Mouse (Mus musculus) cortical plate, adult 2 months (tissue): ENCODE results near the gene P3h1. TPM values are rescaled to one million over a fixed set of nuclear protein-coding genes. Genes with fewer than 3 reads are reported as not detected.

Experiments used
- H3K27ac ChIP-seq: fragments of 200-500 bp; 2 replicates; pipeline ENCODE4 v1.5.1; 2012; ENCODE audit warnings: low read length, control low read depth, inconsistent platforms; ENCODE audit not compliant: insufficient read depth
- H3K4me1 ChIP-seq: fragments of 200-500 bp; 2 replicates; pipeline ENCODE4 v1.6.1; 2011; ENCODE audit warnings: low read length; ENCODE audit not compliant: control insufficient read depth, insufficient read depth
- H3K4me3 ChIP-seq: fragments of 200-500 bp; 2 replicates; pipeline ENCODE4 v1.5.1; 2011; ENCODE audit warnings: mild to moderate bottlenecking, low read length, control low read depth; ENCODE audit not compliant: insufficient read depth
- CTCF ChIP-seq: fragments of 200-500 bp; IDR thresholded peaks from 2 replicates; pipeline ENCODE4 v1.5.1; 2011; ENCODE audit warnings: mild to moderate bottlenecking, control low read depth, low read length; ENCODE audit not compliant: insufficient read depth; ENCODE audit errors: extremely low read depth
- POLR2A ChIP-seq: fragments of 200-500 bp; IDR thresholded peaks from 2 replicates; pipeline ENCODE4 v1.6.1; 2011; ENCODE audit warnings: mild to moderate bottlenecking, low read length, control low read depth; ENCODE audit not compliant: insufficient read depth; ENCODE audit errors: extremely low read depth
- polyA plus RNA-seq: library from polyadenylated mRNA; depleted of rRNA; stranded (reverse); fragments of >200 nt; gene quantifications from 2 replicates; pipeline ENCODE4 v1.2.3, GENCODE M21; 2012; rRNA removed

The P3h1 gene
- polyA plus RNA-seq, result 10.6 and 10.8 TPM in 2 replicates

- peak within 1 kb of the TSS; percentile 84 for H3K4me3 ChIP-seq
- H3K27ac ChIP-seq, result no peak within 1 kb of the TSS
- H3K4me1 ChIP-seq, result no peaks in the 10 kb centered on the region
- TF ChIP-seq CTCF, result no peak
- TF ChIP-seq POLR2A, result peak; percentile 74; the same call in 1 of the 2 replicates
Measured at GRCm38 (mm10) chr4:119232410-119233255, at the start of gene P3h1, which contains the start of gene AU022252. Gene P3h1 (plus strand): TSS chr4:119232915. Gene AU022252 (minus strand): TSS chr4:119232712.

- no peak for TF ChIP-seq POLR2A
- TF ChIP-seq CTCF, result no peak
- H3K27ac ChIP-seq, result no peak overlapping the region
- H3K4me1 ChIP-seq, result no peaks in the 10 kb centered on the region; the same call in 1 of the 2 replicates
- no peak overlapping the region for H3K4me3 ChIP-seq
Measured at GRCm38 (mm10) chr4:119183525-119183924, 49.2 kb upstream of the P3h1 start.

- Histone ChIP-seq H3K27ac (no peak overlapping the region), H3K4me1 (no peaks in the 10 kb centered on the region; the same call in 1 of the 2 replicates), H3K4me3 (no peak overlapping the region)
- TF ChIP-seq CTCF, result no peak
- TF ChIP-seq POLR2A, result no peak
Measured at GRCm38 (mm10) chr4:119185771-119186170, 46.9 kb upstream of the P3h1 start.

- TF ChIP-seq CTCF (peak; percentile 46), POLR2A (no peak)
Measured at GRCm38 (mm10) chr4:119188060-119188785, 44.5 kb upstream of the P3h1 start.

GRCm38 (mm10) chr4:119189392-119189791, 43.3 kb upstream of the P3h1 start:
- Histone ChIP-seq H3K4me3 (no peak overlapping the region), H3K27ac (no peak overlapping the region), H3K4me1 (no peaks in the 10 kb centered on the region)
- TF ChIP-seq CTCF, result no peak

More at GRCm38 (mm10) chr4:119188060-119188785, 44.5 kb upstream of the P3h1 start:
- Histone ChIP-seq H3K27ac (no peak overlapping the region), H3K4me3 (no peak overlapping the region), H3K4me1 (no peaks in the 10 kb centered on the region; the same call in 1 of the 2 replicates)

GRCm38 (mm10) chr4:119189864-119190263, 42.9 kb upstream of the P3h1 start, which contains the start of gene Ermap:
Gene Ermap (minus strand): TSS chr4:119190011.
- H3K4me1 ChIP-seq, result no peaks in the 10 kb centered on the region
- TF ChIP-seq CTCF (no peak), POLR2A (no peak)
- no peak within 1 kb of the TSS for H3K27ac ChIP-seq
- H3K4me3 ChIP-seq, result no peak within 1 kb of the TSS

- no peak overlapping the region for H3K27ac ChIP-seq
- no peak overlapping the region for H3K4me3 ChIP-seq
- TF ChIP-seq CTCF (no peak), POLR2A (no peak)
- no peaks in the 10 kb centered on the region for H3K4me1 ChIP-seq
Measured at GRCm38 (mm10) chr4:119190618-119191017, 42.1 kb upstream of the P3h1 start.

- H3K4me3 ChIP-seq, result no peak overlapping the region
- TF ChIP-seq POLR2A (no peak), CTCF (no peak)
- no peak overlapping the region for H3K27ac ChIP-seq
- H3K4me1 ChIP-seq, result peaks cover 1% of the 10 kb centered on the region; the same call in 1 of the 2 replicates
Measured at GRCm38 (mm10) chr4:119191273-119191672, 41.4 kb upstream of the P3h1 start.

- no peak overlapping the region for H3K4me3 ChIP-seq
- H3K27ac ChIP-seq, result no peak overlapping the region
- H3K4me1 ChIP-seq, result peaks cover 1% of the 10 kb centered on the region; the same call in 1 of the 2 replicates
- no peak for TF ChIP-seq POLR2A
- TF ChIP-seq CTCF, result no peak
Measured at GRCm38 (mm10) chr4:119192757-119193156, 40.0 kb upstream of the P3h1 start.
